ENCODE assay signal across 10 mouse cellular contexts in genomic region chrX:103443755-103444154, GRCm38 (mm10). TPM values are rescaled to one million over a fixed set of nuclear protein-coding genes. Genes with fewer than 3 reads are reported as not detected.
DNase-seq lines count a peak whose midpoint lies in the region; ATAC-seq and TF ChIP-seq lines count a peak whose summit lies in the region.
"Had no signal": no experiment of that assay in that cellular context is flagged by ENCODE, and none has a peak within 500 bp of the region (broad histone marks: within the 10 kb centered on the region; RNA-seq: fewer than 3 reads in every experiment).

No protein-coding gene starts in this region.

- H3K9ac ChIP-seq in hindbrain, embryonic 11.5 days (ENCODE audit: low read depth, low read length) = no peak overlapping the region
- H3K9ac ChIP-seq in hindbrain, embryonic 13.5 days = no peak overlapping the region
- no peak overlapping the region for H3K9ac ChIP-seq in forebrain, embryonic 11.5 days (ENCODE audit: low read length)
- H3K9ac ChIP-seq: limb, embryonic 13.5 days had no signal

- H3K27me3 ChIP-seq in hindbrain, embryonic 11.5 days (ENCODE audit: control insufficient read depth, insufficient read depth, low read length) = peaks cover 26% of the 10 kb centered on the region
- H3K27me3 ChIP-seq in hindbrain, embryonic 13.5 days = peaks cover 68% of the 10 kb centered on the region
- no peaks in the 10 kb centered on the region for H3K27me3 ChIP-seq in thymus, adult 2 months (ENCODE audit: control insufficient read depth, insufficient read depth, low read length)
- H3K27me3 ChIP-seq in forebrain, embryonic 11.5 days (ENCODE audit: control insufficient read depth, insufficient read depth, low read length) = peaks cover 27% of the 10 kb centered on the region

- TF ChIP-seq CTCF in thymus, adult 2 months (IDR thresholded peaks at IDR 0.05; ENCODE audit: borderline replicate concordance, control insufficient read depth, extremely low read depth, insufficient read depth, low read length, poor library complexity) = no peak
- peak; percentile 9; the same call in 1 of the 2 replicates for TF ChIP-seq CTCF in cortical plate, adult 2 months (IDR thresholded peaks at IDR 0.05; ENCODE audit: extremely low read depth, insufficient read depth, low read length)

- H3K27ac ChIP-seq in hindbrain, embryonic 11.5 days (ENCODE audit: low read depth, low read length) = no peak overlapping the region
- no peak overlapping the region for H3K27ac ChIP-seq in hindbrain, embryonic 13.5 days
- H3K27ac ChIP-seq in thymus, adult 2 months (ENCODE audit: control insufficient read depth, insufficient read depth, low read length) = no peak overlapping the region
- no peak overlapping the region for H3K27ac ChIP-seq in cortical plate, adult 2 months (ENCODE audit: insufficient read depth, low read length)
- H3K27ac ChIP-seq in forebrain, embryonic 11.5 days (ENCODE audit: low read depth, low read length) = no peak overlapping the region
- H3K27ac ChIP-seq: limb, embryonic 13.5 days had no signal

- no peak for ATAC-seq in hindbrain, embryonic 11.5 days (ENCODE audit: low FRiP score)
- no peak for ATAC-seq in hindbrain, embryonic 13.5 days (ENCODE audit: low FRiP score)
- peak; percentile 57 for ATAC-seq in megakaryocyte, adult 5-6 weeks (ENCODE audit: poor library complexity, severe bottlenecking)
- no peak for ATAC-seq in forebrain, embryonic 11.5 days (replicated peaks; ENCODE audit: low FRiP score)
- no peak for ATAC-seq in erythroid progenitor cell, adult 5-6 weeks (replicated peaks; ENCODE audit: low FRiP score, poor library complexity, severe bottlenecking)

- WGBS in hindbrain, embryonic 11.5 days = 35% methylated on average over 7 of the region's 7 CpGs
- 37% methylated on average over 7 of the region's 7 CpGs for WGBS in hindbrain, embryonic 13.5 days
- WGBS in thymus, adult 2 months = 34% methylated on average over 7 of the region's 7 CpGs
- WGBS in forebrain, embryonic 11.5 days = 38% methylated on average over 7 of the region's 7 CpGs

- no peak overlapping the region for H3K4me2 ChIP-seq in hindbrain, embryonic 11.5 days (replicated peaks; ENCODE audit: low read depth, low read length)
- H3K4me2 ChIP-seq in hindbrain, embryonic 13.5 days = no peak overlapping the region
- no peak overlapping the region for H3K4me2 ChIP-seq in forebrain, embryonic 11.5 days (ENCODE audit: low read depth, low read length, severe bottlenecking)
- H3K4me2 ChIP-seq: limb, embryonic 13.5 days had no signal

- no peak for TF ChIP-seq POLR2A in thymus, adult 2 months (IDR thresholded peaks at IDR 0.05; ENCODE audit: control insufficient read depth, extremely low read depth, insufficient read depth, low read length, poor library complexity)
- TF ChIP-seq POLR2A in cortical plate, adult 2 months (IDR thresholded peaks at IDR 0.05; ENCODE audit: extremely low read depth, insufficient read depth, low read length) = no peak

- no peaks in the 10 kb centered on the region for H3K9me3 ChIP-seq in hindbrain, embryonic 11.5 days (ENCODE audit: control insufficient read depth, low read length)
- no peaks in the 10 kb centered on the region for H3K9me3 ChIP-seq in hindbrain, embryonic 13.5 days
- H3K9me3 ChIP-seq in forebrain, embryonic 11.5 days (ENCODE audit: control insufficient read depth, low read length) = no peaks in the 10 kb centered on the region
- H3K9me3 ChIP-seq: limb, embryonic 13.5 days had no signal

- H3K4me3 ChIP-seq in hindbrain, embryonic 11.5 days (ENCODE audit: low read depth, low read length) = no peak overlapping the region
- no peak overlapping the region for H3K4me3 ChIP-seq in hindbrain, embryonic 13.5 days
- H3K4me3 ChIP-seq in thymus, adult 2 months (ENCODE audit: control insufficient read depth, insufficient read depth, low read length) = no peak overlapping the region
- H3K4me3 ChIP-seq in cortical plate, adult 2 months (ENCODE audit: insufficient read depth, low read length) = no peak overlapping the region
- H3K4me3 ChIP-seq in forebrain, embryonic 11.5 days (ENCODE audit: low read depth, low read length) = no peak overlapping the region
- H3K4me3 ChIP-seq: limb, embryonic 13.5 days had no signal

- peak; percentile 63 for DNase-seq in hindbrain, embryonic 11.5 days (ENCODE audit: low spot score)
- DNase-seq in thymus, adult 2 months = peak; percentile 24
- no peak for DNase-seq in thymus, postnatal 4 days
- no peak for DNase-seq in forebrain, embryonic 11.5 days (ENCODE audit: low spot score)

- no peaks in the 10 kb centered on the region for H3K36me3 ChIP-seq in hindbrain, embryonic 11.5 days (ENCODE audit: control insufficient read depth, insufficient read depth, low read length)
- no peaks in the 10 kb centered on the region for H3K36me3 ChIP-seq in hindbrain, embryonic 13.5 days
- H3K36me3 ChIP-seq in thymus, adult 2 months (ENCODE audit: control insufficient read depth, insufficient read depth, low read length) = no peaks in the 10 kb centered on the region
- no peaks in the 10 kb centered on the region for H3K36me3 ChIP-seq in forebrain, embryonic 11.5 days (ENCODE audit: control insufficient read depth, insufficient read depth, low read length)
- H3K36me3 ChIP-seq: limb, embryonic 13.5 days had no signal

- no peaks in the 10 kb centered on the region for H3K4me1 ChIP-seq in hindbrain, embryonic 11.5 days (replicated peaks; ENCODE audit: control insufficient read depth, insufficient read depth, low read length)
- peaks cover 9% of the 10 kb centered on the region for H3K4me1 ChIP-seq in hindbrain, embryonic 13.5 days (replicated peaks)
- no peaks in the 10 kb centered on the region for H3K4me1 ChIP-seq in thymus, adult 2 months (replicated peaks; ENCODE audit: control insufficient read depth, insufficient read depth, low read length)
- no peaks in the 10 kb centered on the region for H3K4me1 ChIP-seq in cortical plate, adult 2 months (ENCODE audit: control insufficient read depth, insufficient read depth, low read length)
- no peaks in the 10 kb centered on the region; the same call in 1 of the 2 replicates for H3K4me1 ChIP-seq in forebrain, embryonic 11.5 days (replicated peaks; ENCODE audit: control insufficient read depth, insufficient read depth, low read length)
- H3K4me1 ChIP-seq: limb, embryonic 13.5 days had no signal

RNA-seq across cellular contexts. Expression of gene Gm26992, which starts 21.9 kb away (rescaled TPM):
- polyA plus RNA-seq in hindbrain, embryonic 11.5 days (2014; fragmentation: Nextera tagmentation; extraction: Ambion mirVana) = not detected in 2 replicates
- not detected in 2 replicates for polyA plus RNA-seq in hindbrain, embryonic 13.5 days (2015; fragmentation: Nextera tagmentation; extraction: Ambion mirVana)
- polyA plus RNA-seq in thymus, adult 2 months (2012; rRNA removed) = 0.41 and 0.55 TPM in 2 replicates
- polyA plus RNA-seq in cortical plate, adult 2 months (2012; rRNA removed) = 0.59 TPM in 1 of 2 replicates, not detected in the other
- total RNA-seq in megakaryocyte, adult 5-6 weeks (2015) = not detected in 2 replicates
- not detected in 2 replicates for total RNA-seq in megakaryocyte, adult 5-6 weeks (2017)
- not detected in 2 replicates for polyA plus RNA-seq in forebrain, embryonic 11.5 days (2014; fragmentation: Nextera tagmentation; extraction: Ambion mirVana)
- not detected in 2 replicates for total RNA-seq in erythroid progenitor cell, adult 5-6 weeks (2015; ENCODE audit: low replicate concordance)
- not detected in 2 replicates for total RNA-seq in erythroid progenitor cell, adult 5-6 weeks (2017; ENCODE audit: low replicate concordance)
- polyA plus RNA-seq: limb, embryonic 13.5 days; stomach, embryonic 14.5 days had no signal

RNA-seq across cellular contexts. Expression of gene Tsx, which starts 29.5 kb away (rescaled TPM):
- polyA plus RNA-seq in hindbrain, embryonic 11.5 days (2014; fragmentation: Nextera tagmentation; extraction: Ambion mirVana) = 0.45 and 0.51 TPM in 2 replicates
- polyA plus RNA-seq in hindbrain, embryonic 13.5 days (2015; fragmentation: Nextera tagmentation; extraction: Ambion mirVana) = 0.43 TPM in 1 of 2 replicates, not detected in the other
- polyA plus RNA-seq in thymus, adult 2 months (2012; rRNA removed) = 0.18 and 0.23 TPM in 2 replicates
- 0.49 and 0.73 TPM in 2 replicates for polyA plus RNA-seq in cortical plate, adult 2 months (2012; rRNA removed)
- total RNA-seq in megakaryocyte, adult 5-6 weeks (2015) = not detected in 2 replicates
- total RNA-seq in megakaryocyte, adult 5-6 weeks (2017) = not detected in 2 replicates
- polyA plus RNA-seq in forebrain, embryonic 11.5 days (2014; fragmentation: Nextera tagmentation; extraction: Ambion mirVana) = 0.35 and 0.40 TPM in 2 replicates
- not detected in 2 replicates for total RNA-seq in erythroid progenitor cell, adult 5-6 weeks (2015; ENCODE audit: low replicate concordance)
- total RNA-seq in erythroid progenitor cell, adult 5-6 weeks (2017; ENCODE audit: low replicate concordance) = not detected in 2 replicates

Comparison
In these comparisons a context has a peak if more than half of its experiments do, and no peak if none do; other contexts are left out.
1. DNase-seq: peak in hindbrain, embryonic 11.5 days (single experiment) and thymus, adult 2 months (single experiment); none in thymus, postnatal 4 days (single experiment) and forebrain, embryonic 11.5 days (single experiment).